Mouse (Mus musculus) kidney, adult 8-10 months (tissue): ENCODE data around the gene Pptc7.

ENCODE experiments used
- DNase-seq, 2 experiments: peaks; one replicate each; pipeline ENCODE4 v3.0.0; 2022

The Pptc7 gene

DNA sequence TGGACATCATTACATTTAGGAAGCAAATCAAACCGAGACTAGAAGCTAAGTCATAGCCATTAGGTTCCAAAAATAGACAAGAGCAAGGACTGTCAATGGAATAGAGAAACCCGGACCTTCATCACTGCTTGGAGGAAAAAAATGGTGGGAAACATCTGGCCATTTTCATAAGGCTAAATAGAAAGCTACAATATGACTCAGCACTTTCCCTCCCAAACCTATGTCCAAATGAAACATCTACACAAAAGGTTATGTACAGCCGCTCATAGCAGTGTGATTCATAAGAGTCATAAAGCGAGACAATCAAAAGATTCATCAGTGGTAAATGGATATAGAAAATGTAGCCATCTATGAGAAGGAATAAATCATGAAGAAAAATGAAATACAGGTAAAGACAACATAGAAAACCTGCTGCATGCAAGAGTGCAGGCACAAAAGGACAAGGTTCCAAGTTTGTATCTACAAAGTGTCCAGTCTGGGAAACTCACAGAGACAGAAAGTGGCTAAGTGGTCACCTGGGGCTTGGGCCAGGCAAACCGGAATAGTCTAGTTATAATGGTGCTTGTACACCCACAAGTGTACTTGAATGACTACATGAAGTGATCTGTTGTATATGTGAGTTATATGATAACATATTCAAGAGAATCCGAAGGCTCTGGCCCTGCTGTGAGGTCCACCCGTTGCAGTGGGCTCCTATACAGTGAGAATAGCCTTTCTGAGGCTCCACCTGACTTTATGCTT is 52.6 kb downstream of the Pptc7 start:
- DNase-seq, result no peak

DNA sequence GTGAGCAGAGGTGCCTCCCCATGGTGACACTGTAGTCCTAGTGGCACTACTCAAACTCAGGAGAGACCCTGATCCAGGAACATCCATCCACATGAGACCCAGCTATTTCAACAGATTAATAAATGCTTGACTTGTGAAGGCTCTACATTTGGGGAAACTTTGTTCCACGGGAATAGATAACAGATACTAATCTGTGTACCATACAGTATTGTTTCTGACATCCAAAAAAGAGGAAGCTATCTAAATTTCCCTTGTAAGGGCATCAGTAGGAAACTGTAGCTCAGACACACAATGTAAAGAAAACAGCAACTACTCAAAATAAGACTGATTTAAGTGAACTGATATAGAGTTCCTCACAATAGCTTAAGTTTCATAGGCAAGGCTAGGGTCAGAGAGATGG is 58.7 kb downstream of the Pptc7 start:
- DNase-seq, result no peak

DNA sequence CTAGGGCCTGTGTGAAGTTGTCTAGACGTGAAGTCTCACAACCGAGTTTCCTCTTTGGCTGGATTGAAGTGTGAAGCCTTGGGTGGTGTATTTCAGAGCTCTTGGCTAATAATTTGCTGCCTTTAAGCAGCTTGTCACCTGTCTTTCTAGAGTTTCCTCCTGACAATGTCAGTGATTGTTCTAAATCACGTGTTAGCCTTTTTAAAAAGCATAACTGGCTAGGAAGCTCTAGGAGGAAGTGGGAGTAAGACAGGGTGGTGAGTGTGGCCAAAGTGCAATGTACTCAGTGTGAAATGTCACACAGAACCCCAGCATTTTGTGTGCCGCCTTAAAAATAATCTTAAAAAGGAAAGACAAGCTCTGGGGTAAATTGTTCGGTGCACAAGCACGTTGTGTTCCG is 59.6 kb downstream of the Pptc7 start:
- DNase-seq, result no peak

DNA sequence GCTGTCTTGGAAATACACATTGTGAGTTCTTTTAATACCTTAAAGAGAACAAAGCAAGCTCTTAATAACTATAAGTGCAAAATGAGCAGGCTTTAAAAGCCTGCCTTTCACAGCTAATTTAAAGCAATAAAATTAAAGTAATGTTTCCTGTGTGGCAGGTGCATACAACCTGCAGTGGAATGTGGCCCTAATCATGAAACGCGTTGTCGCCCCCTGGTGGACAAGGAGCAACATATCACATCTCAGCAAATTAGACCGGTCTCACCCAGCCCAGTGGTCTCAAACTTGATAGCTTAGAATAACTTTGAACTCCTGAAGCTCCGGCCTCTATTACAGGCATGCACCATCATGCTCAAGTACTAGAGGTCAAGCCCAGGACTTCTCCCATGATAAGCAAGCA is 60.1 kb downstream of the Pptc7 start:
- peak; percentile 48 to 66 for DNase-seq

DNA sequence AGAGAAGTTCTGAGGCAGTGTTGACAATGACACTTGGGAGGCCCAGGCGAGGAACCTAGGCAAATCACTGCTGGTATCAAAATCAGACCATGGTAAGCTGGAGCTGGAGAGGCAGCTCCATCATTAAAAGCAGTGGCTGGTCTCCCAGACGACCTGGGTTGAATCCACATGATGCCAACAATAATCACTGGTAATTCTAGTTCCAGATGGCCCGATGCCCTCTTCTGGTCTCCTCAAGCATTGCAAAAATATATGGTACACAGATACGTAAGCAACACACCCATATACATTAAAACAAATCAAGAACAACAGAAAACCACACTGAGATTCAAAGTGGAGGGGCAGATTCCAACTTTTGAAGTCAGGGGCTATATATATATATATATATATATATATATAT is 61.6 kb downstream of the Pptc7 start:
- DNase-seq, result no peak

DNA sequence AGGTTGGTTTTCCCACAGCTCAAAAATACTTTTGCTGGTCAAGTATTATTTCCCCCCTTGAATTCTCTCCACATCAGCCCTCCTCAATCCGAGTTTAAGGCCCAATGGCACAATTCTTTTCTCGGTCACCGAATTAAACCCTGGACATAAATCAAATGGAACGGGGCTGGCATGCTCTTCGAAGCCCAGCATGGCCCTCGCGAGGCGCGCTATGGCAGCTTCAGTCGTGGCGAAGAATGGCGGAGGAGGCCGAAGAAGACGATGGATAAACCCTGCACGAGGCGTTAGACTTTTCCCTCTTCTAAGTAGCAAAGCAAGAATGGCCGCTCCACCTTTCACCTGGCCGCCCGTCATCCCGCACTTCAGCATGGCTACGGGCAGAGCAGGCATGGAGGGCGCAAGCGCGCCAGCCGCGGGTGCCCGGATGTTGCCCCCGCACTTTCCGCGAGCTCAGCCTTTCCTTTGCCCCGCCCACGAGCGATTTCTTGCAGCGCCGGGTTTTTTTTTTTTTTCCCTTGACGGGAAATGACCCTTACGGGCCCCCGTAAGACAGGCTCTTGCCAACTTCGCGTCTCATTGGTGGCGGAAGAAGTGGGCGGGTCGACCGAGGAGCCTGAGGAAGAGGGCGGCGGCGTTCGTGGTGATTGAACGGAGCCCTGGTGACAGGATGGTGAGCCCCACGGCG is 69.8 kb downstream of the Pptc7 start, which contains the start of the genes Rad9b and Vps29:
TSS of gene Rad9b (minus strand) at position 427 of the 685 bp plus-strand sequence.
TSS of gene Vps29 (plus strand) at position 563 of the 685 bp plus-strand sequence.
- peak; percentile 96 to 98 for DNase-seq

DNA sequence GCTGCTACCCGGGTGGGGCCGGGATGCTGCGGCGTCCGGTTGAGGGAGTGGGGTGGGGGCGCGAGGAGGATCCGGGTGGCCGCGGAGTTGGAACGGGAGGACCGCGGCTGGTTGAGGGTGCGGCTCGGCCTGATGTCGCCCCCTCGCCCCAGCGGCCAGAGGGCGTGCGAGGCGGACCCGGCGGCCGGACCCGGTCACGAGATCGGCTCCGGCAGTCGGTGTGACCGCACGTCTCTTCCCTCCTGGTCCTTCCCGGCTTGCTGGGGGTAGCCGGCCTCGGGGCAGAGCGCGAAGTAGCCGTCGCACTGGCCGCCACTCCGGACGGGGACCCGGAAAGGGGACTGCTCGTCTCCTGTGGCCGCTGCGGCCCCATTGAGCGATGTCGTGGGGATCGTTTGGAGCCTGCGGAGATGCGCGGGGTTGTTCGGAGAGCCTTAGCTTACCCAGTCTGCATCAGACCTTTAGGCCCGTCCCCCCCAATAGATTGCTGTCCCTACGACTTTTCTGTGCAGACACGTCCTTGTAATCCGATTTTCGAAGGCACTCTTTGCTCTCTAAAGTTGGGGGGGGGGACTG is 70.4 kb downstream of the Pptc7 start:
- no peak for DNase-seq

DNA sequence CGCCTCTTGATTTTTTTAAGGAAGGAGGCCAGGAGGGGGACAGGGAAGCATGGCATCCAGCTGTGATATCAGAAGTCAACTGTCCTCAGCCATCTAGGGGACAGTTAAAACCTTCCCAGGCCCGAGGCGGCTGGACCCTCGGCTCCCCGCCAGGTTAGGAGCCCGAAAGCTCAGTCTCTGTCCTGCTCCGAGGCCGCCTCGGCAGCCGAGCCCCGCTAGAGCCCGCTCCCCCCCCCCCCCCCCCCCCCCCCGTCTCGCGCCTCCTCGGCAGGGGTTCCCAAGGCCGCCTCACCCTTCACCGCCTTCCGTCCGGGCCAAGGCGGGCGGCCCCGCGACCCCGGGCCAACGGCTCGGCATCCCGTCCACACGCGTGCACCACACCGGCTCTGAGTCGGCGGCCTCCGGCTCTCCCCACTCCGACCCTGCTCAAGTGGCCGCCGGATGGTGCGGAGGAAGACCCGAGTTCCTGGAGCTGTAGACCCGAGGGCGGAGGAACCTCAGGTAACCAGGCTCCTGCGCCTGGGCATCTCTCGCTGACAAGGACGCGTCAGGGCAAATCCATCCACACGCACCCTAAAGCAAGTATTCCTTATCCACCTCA is 87.5 kb downstream of the Pptc7 start, which contains the start of gene Gpn3:
TSS of gene Gpn3 (plus strand) at position 286 of the 601 bp plus-strand sequence.
- no peak for DNase-seq

DNA sequence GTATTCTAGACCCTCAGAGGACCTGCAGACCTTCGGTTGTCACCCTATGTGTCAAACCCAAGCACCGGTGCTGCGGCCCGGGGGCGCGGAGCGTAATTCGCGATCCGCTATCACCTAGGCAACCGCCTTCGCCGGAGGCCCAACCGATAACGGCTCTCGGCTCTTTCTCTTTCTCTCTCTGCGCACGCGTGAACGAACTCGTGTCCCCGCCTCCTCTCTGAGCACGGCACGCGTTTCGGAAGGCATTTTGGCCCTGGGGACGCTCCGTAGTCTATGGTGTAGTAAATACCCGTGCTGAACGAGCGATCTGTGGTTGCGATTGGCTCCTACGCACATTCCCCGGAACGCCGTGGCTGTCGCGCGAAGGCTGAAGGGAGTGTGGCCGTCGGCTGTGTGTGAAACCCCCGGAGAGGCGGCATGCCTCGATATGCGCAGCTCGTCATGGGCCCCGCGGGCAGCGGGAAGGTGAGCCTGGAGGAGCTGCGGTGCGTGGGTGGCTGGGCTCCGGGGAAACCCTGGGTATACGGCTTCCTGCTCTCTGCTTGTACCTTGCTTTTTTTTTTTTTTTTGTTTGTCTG is 88.1 kb downstream of the Pptc7 start, which contains the start of gene Fam216a:
TSS of gene Fam216a (minus strand) at position 173 of the 578 bp plus-strand sequence.
- DNase-seq, result peak; percentile 98 to 99

DNA sequence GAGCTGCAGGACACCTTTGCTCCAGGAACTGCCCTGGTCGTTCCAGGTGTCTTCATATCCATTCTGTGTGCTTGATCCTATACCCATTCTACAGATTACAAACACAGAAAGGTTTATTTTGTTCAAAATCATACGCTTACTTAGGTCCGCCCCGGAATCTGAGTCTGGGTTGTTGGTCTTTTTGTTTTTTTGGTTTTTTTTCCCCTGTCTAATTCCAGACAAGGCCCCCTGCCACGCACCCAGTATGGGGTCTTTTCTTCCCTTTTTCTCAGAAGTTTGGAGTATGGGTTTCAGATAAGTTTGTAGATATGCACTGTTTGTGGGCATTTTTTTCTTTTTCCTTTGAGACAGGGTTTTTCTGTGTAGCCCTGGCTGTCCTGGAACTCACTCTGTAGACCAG is 88.7 kb downstream of the Pptc7 start:
- DNase-seq, result no peak
